Mouse (Mus musculus) c-Kit-positive CD71-positive TER-119-negative erythroid progenitor cells, embryonic 14.5 days (primary cell): ENCODE results near the gene Rab11a.

Experiments
- DNase-seq: peaks from one replicate; pipeline ENCODE4 v3.0.0-alpha.2; 2013; ENCODE audit warnings: low read depth

Rab11a gene

GRCm38 (mm10) chr9:64737406-64738201, at the start of gene Rab11a:
Gene Rab11a (minus strand): TSS chr9:64737758.
- DNase-seq, result peak; percentile 91

GRCm38 (mm10) chr9:64786216-64786905, 48.8 kb upstream of the Rab11a start:
- no peak for DNase-seq

- DNase-seq, result peak; percentile 68
Observed at GRCm38 (mm10) chr9:64784841-64785240, 47.3 kb upstream of the Rab11a start.

GRCm38 (mm10) chr9:64783511-64783910, 46.0 kb upstream of the Rab11a start:
- no peak for DNase-seq

GRCm38 (mm10) chr9:64779628-64780027, 42.1 kb upstream of the Rab11a start:
- DNase-seq, result no peak

GRCm38 (mm10) chr9:64778151-64778550, 40.6 kb upstream of the Rab11a start:
- no peak for DNase-seq

- DNase-seq, result no peak
Observed at GRCm38 (mm10) chr9:64777441-64777987, 40.0 kb upstream of the Rab11a start.

GRCm38 (mm10) chr9:64775491-64775890, 37.9 kb upstream of the Rab11a start:
- no peak for DNase-seq

GRCm38 (mm10) chr9:64774883-64775282, 37.3 kb upstream of the Rab11a start:
- no peak for DNase-seq

GRCm38 (mm10) chr9:64774411-64774811, 36.9 kb upstream of the Rab11a start:
- DNase-seq, result no peak

GRCm38 (mm10) chr9:64773936-64774335, 36.4 kb upstream of the Rab11a start:
- no peak for DNase-seq

GRCm38 (mm10) chr9:64773254-64773653, 35.7 kb upstream of the Rab11a start:
- DNase-seq, result no peak

GRCm38 (mm10) chr9:64771236-64771635, 33.7 kb upstream of the Rab11a start:
- no peak for DNase-seq

GRCm38 (mm10) chr9:64770411-64770849, 32.9 kb upstream of the Rab11a start:
- no peak for DNase-seq

GRCm38 (mm10) chr9:64769911-64770310, 32.4 kb upstream of the Rab11a start:
- no peak for DNase-seq

GRCm38 (mm10) chr9:64769066-64769695, 31.6 kb upstream of the Rab11a start:
- DNase-seq, result peak; percentile 51

- no peak for DNase-seq
Observed at GRCm38 (mm10) chr9:64767796-64768195, 30.2 kb upstream of the Rab11a start.

- no peak for DNase-seq
Observed at GRCm38 (mm10) chr9:64766136-64766535, 28.6 kb upstream of the Rab11a start.

- DNase-seq, result no peak
Observed at GRCm38 (mm10) chr9:64764824-64765223, 27.3 kb upstream of the Rab11a start.

- DNase-seq, result no peak
Observed at GRCm38 (mm10) chr9:64758052-64758451, 20.5 kb upstream of the Rab11a start.

GRCm38 (mm10) chr9:64752575-64752974, 15.0 kb upstream of the Rab11a start:
- DNase-seq, result no peak

GRCm38 (mm10) chr9:64749314-64749713, 11.8 kb upstream of the Rab11a start:
- DNase-seq, result no peak

GRCm38 (mm10) chr9:64747735-64748134, 10.2 kb upstream of the Rab11a start:
- DNase-seq, result no peak
